In the genomic region with DNA sequence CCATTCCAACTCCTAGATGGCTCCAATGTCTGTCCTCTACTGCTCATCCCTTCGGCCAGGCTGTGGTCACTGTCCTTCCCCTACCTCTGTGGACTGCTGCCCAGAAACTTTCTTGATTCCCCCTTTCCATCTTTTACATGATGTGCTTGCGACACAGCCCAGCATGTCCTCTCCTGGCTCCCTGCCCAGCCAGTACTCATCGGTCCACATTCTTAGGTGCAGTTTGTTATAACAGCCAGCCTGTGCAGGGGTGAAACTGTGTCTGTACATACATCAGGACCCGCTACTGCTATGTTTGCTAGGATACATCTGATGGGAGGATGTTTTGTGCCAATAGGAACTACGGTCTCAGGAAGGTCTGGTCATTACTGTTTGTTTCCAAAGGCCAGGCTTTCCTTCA, we compare ENCODE assay signal across 11 mouse cellular contexts.
A peak's percentile ranks its signal among the peaks of the same experiment; 100 is the strongest.
DNase-seq lines count a peak whose midpoint lies in the region; ATAC-seq lines count a peak whose summit lies in the region.
"Had no signal": no experiment of that assay in that cellular context is flagged by ENCODE, and none has a peak within 500 bp of the region (broad histone marks: within the 10 kb centered on the region; RNA-seq: fewer than 3 reads in every experiment).

No protein-coding gene starts in this region.

- no peak for ATAC-seq in forebrain, embryonic 16.5 days

- peaks cover 8% of the 10 kb centered on the region; the same call in 1 of the 2 replicates for H3K36me3 ChIP-seq in forebrain, embryonic 16.5 days (ENCODE audit: control insufficient read depth, insufficient read depth)

- no peak overlapping the region for H3K9ac ChIP-seq in forebrain, embryonic 16.5 days (replicated peaks; ENCODE audit: low read depth, low read length)
- H3K9ac ChIP-seq: liver, embryonic 15.5 days had no signal

- WGBS in forebrain, embryonic 16.5 days, result 82% methylated on average over 5 of the region's 5 CpGs

- no peak overlapping the region for H3K4me3 ChIP-seq in forebrain, embryonic 16.5 days (replicated peaks; ENCODE audit: low read length)
- H3K4me3 ChIP-seq: hindbrain, embryonic 10.5 days; liver, embryonic 15.5 days had no signal

- H3K27ac ChIP-seq in forebrain, embryonic 16.5 days (ENCODE audit: low read length), result no peak overlapping the region
- H3K27ac ChIP-seq: hindbrain, embryonic 10.5 days; liver, embryonic 15.5 days had no signal

- no peaks in the 10 kb centered on the region for H3K4me1 ChIP-seq in forebrain, embryonic 16.5 days (replicated peaks; ENCODE audit: control insufficient read depth, insufficient read depth, low read length)
- H3K4me1 ChIP-seq: liver, embryonic 15.5 days had no signal

- H3K9me3 ChIP-seq in forebrain, embryonic 16.5 days (ENCODE audit: control insufficient read depth, low read length), result no peaks in the 10 kb centered on the region
- H3K9me3 ChIP-seq: hindbrain, embryonic 10.5 days; liver, embryonic 15.5 days had no signal

- peak; percentile 59 for DNase-seq in kidney, postnatal 10 days
- no peak for DNase-seq in kidney, adult 9 months
- DNase-seq in adrenal gland, adult 2 months, result peak; percentile 80
- peak; percentile 79 to 88 for DNase-seq in adrenal gland, postnatal 36 days
- peak; percentile 63 for DNase-seq in lung, postnatal 36 days
- no peak for DNase-seq in frontal cortex, postnatal 36 days (ENCODE audit: low spot score in 2 of 2)
- DNase-seq: layer of hippocampus, adult 9-11 months; thymus, postnatal 36 days had no signal

- H3K4me2 ChIP-seq in forebrain, embryonic 16.5 days (ENCODE audit: low read length), result no peak overlapping the region
- H3K4me2 ChIP-seq: liver, embryonic 15.5 days had no signal

- H3K27me3 ChIP-seq in forebrain, embryonic 16.5 days (replicated peaks; ENCODE audit: control insufficient read depth, insufficient read depth, low read length), result no peaks in the 10 kb centered on the region
- H3K27me3 ChIP-seq: liver, embryonic 15.5 days had no signal

Comparison
In these comparisons a context has a peak if more than half of its experiments do, and no peak if none do; other contexts are left out.
1. DNase-seq: peak in kidney, postnatal 10 days (single experiment), adrenal gland, adult 2 months (single experiment), adrenal gland, postnatal 36 days (2 of 2) and lung, postnatal 36 days (single experiment); none in kidney, adult 9 months (single experiment) and frontal cortex, postnatal 36 days (0 of 2).